In the genomic region with DNA sequence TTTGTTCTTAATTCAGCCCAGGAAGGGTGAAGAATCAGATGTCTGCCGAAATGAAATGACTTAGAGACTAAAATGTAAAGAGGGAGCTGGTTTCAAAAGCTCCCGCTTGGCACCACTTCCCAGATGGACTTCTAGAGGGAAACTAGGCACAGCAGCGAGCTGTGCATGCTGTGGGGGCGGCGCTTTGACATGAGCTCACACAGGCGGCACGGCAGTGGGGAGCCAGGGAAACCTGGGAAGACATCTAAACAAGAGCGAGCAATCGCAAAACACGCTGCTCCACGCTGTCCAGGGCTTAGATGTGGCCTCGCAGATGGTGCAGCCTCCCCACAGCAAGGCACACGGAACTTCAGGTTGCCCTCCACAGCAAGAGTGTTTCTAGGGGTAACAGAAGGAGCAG, we compare ENCODE assay signal across 8 mouse cellular contexts. TPM values are rescaled to one million over a fixed set of nuclear protein-coding genes. Genes with fewer than 3 reads are reported as not detected.
DNase-seq lines count a peak whose midpoint lies in the region; ATAC-seq and TF ChIP-seq lines count a peak whose summit lies in the region.

No protein-coding gene starts in this region.

- no peak for ATAC-seq in liver, embryonic 12.5 days
- ATAC-seq in hindbrain, embryonic 14.5 days (ENCODE audit: low FRiP score) = no peak

- H3K9ac ChIP-seq in liver, embryonic 12.5 days = no peak overlapping the region
- 0 out of 2 replicates have a peak overlapping the region, but pooled peaks have one; percentile 7 for H3K9ac ChIP-seq in hindbrain, embryonic 14.5 days

- no peak for DNase-seq in gastrocnemius, adult 2 months
- DNase-seq in gastrocnemius, postnatal 36 days = no peak
- no peak for DNase-seq in liver
- DNase-seq in hindbrain, embryonic 14.5 days (ENCODE audit: low spot score) = no peak
- peak; percentile 43 for DNase-seq in right cerebral cortex, postnatal 14 days
- no peak for DNase-seq in spleen, postnatal 10 days (ENCODE audit: low spot score in 2 of 2)
- no peak for DNase-seq in adrenal gland, postnatal 14 days

- no peaks in the 10 kb centered on the region for H3K9me3 ChIP-seq in liver, embryonic 12.5 days (replicated peaks)
- no peaks in the 10 kb centered on the region for H3K9me3 ChIP-seq in hindbrain, embryonic 14.5 days (ENCODE audit: control insufficient read depth, low read length)

- H3K4me3 ChIP-seq in gastrocnemius, adult 2 months = peak overlapping the region; percentile 48
- H3K4me3 ChIP-seq in liver, embryonic 12.5 days = no peak overlapping the region
- no peak overlapping the region for H3K4me3 ChIP-seq in hindbrain, embryonic 14.5 days (replicated peaks; ENCODE audit: low read length)

- no peak overlapping the region for H3K4me2 ChIP-seq in liver, embryonic 12.5 days
- H3K4me2 ChIP-seq in hindbrain, embryonic 14.5 days (replicated peaks) = no peak overlapping the region

- peaks cover 85% of the 10 kb centered on the region for H3K36me3 ChIP-seq in liver, embryonic 12.5 days
- H3K36me3 ChIP-seq in hindbrain, embryonic 14.5 days (replicated peaks; ENCODE audit: control insufficient read depth, insufficient read depth) = 0 out of 2 replicates have a peak, but pooled peaks cover 7% of the 10 kb centered on the region

- H3K27me3 ChIP-seq in liver, embryonic 12.5 days (replicated peaks) = no peaks in the 10 kb centered on the region
- H3K27me3 ChIP-seq in hindbrain, embryonic 14.5 days (ENCODE audit: control insufficient read depth, insufficient read depth, low read length) = no peaks in the 10 kb centered on the region

- H3K27ac ChIP-seq in gastrocnemius, adult 2 months = peak overlapping the region; percentile 94
- H3K27ac ChIP-seq in liver, embryonic 12.5 days = peak overlapping the region; percentile 66
- no peak overlapping the region for H3K27ac ChIP-seq in hindbrain, embryonic 14.5 days

- peaks cover 32% of the 10 kb centered on the region for H3K4me1 ChIP-seq in liver, embryonic 12.5 days
- peaks cover 36% of the 10 kb centered on the region for H3K4me1 ChIP-seq in hindbrain, embryonic 14.5 days (replicated peaks; ENCODE audit: control insufficient read depth, insufficient read depth, low read length)

- no peak for TF ChIP-seq CTCF in gastrocnemius, adult 2 months (IDR thresholded peaks at IDR 0.05)

- intact Hi-C loops in gastrocnemius, adult 2 months (cut with DNase I) = no loop called here
- intact Hi-C loops in gastrocnemius, postnatal 36 days (cut with DNase I) = no loop called here

- 67% methylated on average over 13 of the region's 13 CpGs for WGBS in liver, embryonic 12.5 days (ENCODE audit: insufficient replicate concordance)
- 36% methylated on average over 13 of the region's 13 CpGs for WGBS in hindbrain, embryonic 14.5 days

RNA-seq across cellular contexts. Expression of a gene that starts 23.2 kb away (rescaled TPM):
- total RNA-seq in gastrocnemius, adult 2 months (2021) = 10 to 100 TPM; 64.1 to 69.2 TPM
- total RNA-seq in gastrocnemius, postnatal 36 days (2021) = 10 to 100 TPM; 57.5 to 69.3 TPM
- 162 and 164 TPM in 2 replicates for polyA plus RNA-seq in liver, embryonic 12.5 days (2016; fragmentation: Nextera tagmentation; extraction: Ambion mirVana)
- polyA plus RNA-seq in hindbrain, embryonic 14.5 days (2014; fragmentation: Nextera tagmentation; extraction: Ambion mirVana) = 287 and 316 TPM in 2 replicates
- total RNA-seq in adrenal gland, postnatal 14 days (2021) = 126 and 140 TPM in 2 replicates
